Mouse (Mus musculus) MN1 (cell line): ENCODE measurements around the gene Prr19.
A peak's percentile ranks its signal among the peaks of the same experiment; 100 is the strongest.
"Not testable (repeated sequence)": the region's sequence is repeated elsewhere in the genome, so short reads cannot be mapped to it uniquely, and the experiment has no call there.

ENCODE experiments used
- DNase-seq: peaks from one replicate; pipeline ENCODE4 v3.0.0-alpha.2; 2016; ENCODE audit warnings: low spot score

Prr19 gene

DNA sequence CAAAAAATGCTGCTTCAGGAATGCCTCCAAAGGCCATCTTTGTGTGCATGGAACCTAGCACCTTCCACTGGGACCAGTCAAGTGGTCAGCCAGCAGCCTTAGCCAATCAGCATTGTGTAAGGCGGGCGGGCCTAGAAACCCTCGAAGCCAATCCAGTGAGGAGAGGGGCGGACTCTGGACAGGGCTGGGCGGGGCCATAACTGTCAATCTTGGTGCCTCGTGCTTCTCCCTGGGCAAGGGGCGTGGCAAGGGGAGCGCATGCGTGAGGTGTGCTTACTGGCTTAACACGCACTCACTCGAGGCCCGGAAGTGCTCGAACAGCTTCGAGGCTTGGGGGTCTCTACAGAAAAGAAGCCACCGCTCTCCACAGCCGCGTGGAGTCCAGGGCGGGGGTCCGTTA is at the start of gene Prr19:
TSS of gene Prr19 (plus strand) at position 349 of the 400 bp plus-strand sequence.
- peak; percentile 28 for DNase-seq

GRCm38 (mm10) chr7:25251822-25252221 is 49.4 kb upstream of the Prr19 start:
- DNase-seq, result peak; percentile 71

- DNase-seq, result no peak
These were observed 39.3 kb upstream of the Prr19 start for GRCm38 (mm10) chr7:25261896-25262295.

GRCm38 (mm10) chr7:25263968-25264870 is 37.0 kb upstream of the Prr19 start:
- DNase-seq, result no peak

DNA sequence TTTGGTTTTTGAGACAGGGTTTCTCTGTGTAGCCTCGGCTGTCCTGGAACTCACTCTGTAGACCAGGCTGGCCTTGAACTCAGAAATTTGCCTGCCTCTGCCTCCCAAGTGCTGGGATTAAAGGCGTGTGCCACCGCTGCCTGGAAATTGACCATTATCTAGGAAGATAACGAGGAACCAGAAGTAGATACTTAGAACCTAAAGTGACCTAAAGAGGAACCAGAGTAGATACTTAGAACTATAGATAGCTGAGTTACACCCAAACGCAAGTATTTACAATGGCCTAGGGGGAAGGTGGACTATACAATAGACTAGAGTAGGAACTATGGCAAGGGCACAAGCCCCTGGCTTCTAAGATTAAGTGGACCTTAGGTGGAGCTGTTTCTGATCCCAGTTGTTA is 35.5 kb upstream of the Prr19 start:
- not testable (repeated sequence) for DNase-seq

DNA sequence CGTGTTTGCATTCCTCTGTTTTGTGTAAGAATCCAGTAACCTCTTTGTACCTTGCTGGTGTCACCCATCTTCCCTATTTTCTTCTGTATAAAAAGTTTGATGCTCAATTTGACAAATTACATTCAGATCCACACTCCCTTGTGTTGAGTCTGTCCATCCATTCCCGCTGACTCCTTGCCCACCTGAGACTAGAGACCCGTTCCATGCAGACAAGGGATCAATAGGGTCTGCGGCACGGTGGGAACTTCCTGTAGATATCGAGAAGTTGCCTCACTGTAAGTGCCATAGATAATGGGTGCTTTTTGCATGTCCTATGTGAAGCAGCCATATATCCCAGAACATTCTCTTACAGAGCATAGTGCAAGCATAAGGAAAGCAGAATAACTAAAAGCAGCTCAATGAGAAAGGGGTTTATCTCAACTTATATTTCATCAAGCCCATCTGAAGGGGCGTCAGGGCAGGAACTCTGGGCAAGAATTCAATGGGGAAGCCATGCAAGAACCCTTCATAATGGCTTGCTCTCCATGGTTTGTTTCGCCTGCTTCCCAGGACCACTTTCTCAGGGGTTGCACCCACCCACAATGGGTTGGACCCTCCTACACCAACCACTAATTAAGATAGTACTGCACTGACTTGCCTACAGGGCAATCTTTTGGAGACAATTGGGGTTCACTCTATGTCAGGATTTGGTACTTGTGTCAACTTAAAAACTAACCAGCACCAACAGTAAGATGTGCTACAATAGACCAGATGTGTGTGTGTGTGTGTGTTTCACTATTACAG is 34.8 kb upstream of the Prr19 start:
- DNase-seq, result no peak

GRCm38 (mm10) chr7:25267301-25267750 is 33.9 kb upstream of the Prr19 start, which contains the start of gene Cic:
Cic (plus strand) TSS chr7:25267704.
- DNase-seq, result peak; percentile 98

- peak; percentile 99 for DNase-seq
These were observed 33.3 kb upstream of the Prr19 start for GRCm38 (mm10) chr7:25267751-25268463.

DNA sequence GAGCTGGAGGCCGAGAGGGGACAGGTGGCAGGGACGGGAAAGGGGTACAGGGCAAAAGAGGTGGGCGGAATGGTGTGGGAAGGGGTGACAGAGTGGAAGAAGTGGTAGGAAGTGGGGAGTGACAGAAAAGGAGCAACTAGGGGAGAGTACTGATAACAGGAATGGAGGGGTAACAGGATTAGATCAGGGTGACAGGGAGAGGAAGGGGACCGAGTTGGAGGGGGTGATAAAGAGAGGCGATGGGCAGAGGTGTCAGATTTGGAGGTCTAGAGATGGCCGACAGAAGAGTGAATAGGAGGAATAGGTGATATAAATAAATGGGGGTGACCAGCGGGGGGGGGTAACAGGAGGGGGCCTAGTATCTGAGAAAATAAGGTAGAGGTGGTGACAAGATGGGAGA is 32.6 kb upstream of the Prr19 start:
- no peak for DNase-seq

GRCm38 (mm10) chr7:25269029-25269428 is 32.2 kb upstream of the Prr19 start:
- no peak for DNase-seq

GRCm38 (mm10) chr7:25269545-25270271 is 31.5 kb upstream of the Prr19 start:
- no peak for DNase-seq

DNA sequence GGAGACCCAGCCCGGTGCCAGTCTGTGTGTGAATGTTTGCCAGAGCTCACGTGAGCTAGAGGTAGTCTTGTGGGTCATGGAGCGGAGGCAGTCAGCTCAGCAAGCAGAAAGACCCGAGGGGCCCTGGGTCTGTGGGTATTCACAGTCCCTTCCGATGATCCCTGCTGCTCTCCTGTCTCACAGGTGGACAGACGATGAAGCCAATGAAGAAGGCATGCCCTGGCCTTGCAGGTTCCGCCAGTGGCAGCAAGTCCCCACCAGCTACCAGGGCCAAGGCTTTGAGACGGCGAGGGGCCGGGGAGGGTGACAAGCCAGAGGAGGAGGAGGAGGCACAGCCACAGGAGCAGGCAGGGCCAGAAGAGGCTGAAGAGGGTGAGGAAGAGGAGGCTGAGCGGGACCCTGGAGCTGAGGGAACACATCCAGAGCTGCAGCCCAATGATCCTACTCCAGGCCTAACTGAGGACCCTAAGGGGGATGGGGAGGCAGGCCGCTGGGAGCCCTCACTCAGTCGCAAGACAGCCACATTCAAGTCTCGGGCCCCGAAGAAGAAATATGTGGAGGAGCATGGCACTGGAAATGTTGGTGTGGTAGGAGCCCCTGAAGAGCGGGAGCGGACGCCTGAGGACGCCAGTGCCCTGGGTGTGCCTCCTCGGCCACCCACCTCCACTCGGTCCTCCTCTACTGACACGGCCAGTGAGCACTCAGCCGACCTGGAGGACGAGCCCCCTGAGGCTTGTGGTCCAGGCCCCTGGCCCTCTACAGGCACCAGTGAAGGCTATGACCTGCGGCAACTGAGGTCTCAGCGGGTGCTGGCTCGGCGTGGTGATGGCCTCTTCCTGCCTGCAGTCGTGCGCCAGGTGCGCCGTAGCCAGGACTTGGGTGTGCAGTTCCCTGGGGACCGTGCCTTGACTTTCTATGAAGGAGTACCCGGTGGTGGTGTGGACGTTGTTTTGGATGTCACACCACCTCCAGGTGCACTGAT is 30.3 kb upstream of the Prr19 start:
- DNase-seq, result no peak

- DNase-seq, result no peak
These were observed 29.4 kb upstream of the Prr19 start for GRCm38 (mm10) chr7:25271651-25272444.

DNA sequence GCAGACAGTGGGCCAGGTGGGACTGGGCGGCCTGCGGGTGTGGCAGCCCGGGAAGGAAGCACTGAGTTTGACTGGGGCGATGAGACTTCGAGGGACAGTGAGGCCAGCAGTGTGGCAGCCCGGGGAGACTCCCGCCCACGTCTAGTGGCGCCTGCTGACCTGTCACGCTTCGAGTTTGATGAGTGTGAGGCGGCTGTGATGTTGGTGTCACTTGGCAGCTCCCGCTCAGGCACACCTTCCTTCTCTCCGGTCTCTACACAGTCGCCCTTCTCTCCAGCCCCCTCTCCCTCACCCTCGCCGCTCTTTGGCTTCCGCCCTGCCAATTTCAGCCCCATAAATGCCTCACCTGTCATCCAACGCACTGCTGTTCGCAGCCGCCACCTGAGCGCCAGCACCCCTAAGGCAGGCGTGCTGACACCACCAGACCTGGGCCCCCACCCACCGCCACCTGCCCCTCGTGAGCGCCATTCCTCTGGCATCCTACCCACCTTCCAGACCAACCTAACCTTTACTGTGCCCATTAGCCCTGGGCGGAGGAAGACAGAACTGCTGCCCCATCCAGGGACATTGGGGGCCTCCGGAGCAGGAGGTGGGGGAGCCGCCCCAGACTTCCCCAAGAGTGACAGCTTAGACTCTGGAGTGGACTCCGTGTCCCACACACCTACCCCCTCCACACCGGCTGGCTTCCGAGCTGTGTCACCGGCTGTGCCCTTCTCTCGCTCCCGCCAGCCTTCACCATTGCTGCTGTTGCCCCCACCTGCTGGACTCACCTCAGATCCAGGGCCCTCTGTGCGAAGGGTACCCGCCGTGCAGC is 28.6 kb upstream of the Prr19 start:
- DNase-seq, result no peak

- DNase-seq, result no peak
These were observed 27.7 kb upstream of the Prr19 start for GRCm38 (mm10) chr7:25273259-25274241.

DNA sequence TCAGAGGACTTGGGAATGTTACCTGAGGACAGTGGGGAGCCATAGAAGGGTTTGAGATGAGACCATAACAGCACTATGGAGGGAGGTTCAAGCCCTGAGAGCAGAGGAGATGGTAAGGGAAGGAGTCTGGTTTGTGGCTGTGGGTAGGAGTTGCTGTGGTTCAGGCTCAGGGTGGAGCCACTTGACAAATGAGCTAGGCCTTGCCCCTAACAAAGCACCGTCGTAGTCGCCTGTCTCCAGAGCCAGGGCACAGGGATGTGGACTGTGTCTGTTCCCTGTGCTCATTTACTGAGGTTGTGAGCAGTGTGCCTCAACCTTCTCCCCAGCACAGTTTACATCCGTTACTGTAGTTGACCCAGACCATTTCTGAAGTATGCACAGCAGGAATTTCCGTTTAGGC is 26.6 kb upstream of the Prr19 start:
- no peak for DNase-seq

DNA sequence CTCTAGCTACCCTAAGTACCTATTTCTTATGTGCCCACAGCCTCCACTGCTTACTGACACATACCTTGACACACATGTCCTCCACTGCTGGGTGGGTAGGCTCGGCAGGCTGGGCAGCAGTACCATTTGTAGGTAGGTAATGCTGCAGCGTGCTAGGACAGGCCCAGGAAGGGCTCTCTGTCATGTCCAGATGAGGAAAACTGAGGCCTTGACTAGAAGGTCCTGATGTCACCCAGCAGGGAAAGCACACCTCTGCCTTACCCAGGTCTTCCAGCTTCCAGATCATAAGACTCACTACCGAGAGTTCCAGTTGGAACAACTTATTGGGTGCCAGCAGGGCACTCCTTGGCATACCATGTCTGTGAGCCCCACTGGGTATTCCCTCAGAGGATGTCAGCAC is 26.2 kb upstream of the Prr19 start:
- no peak for DNase-seq
